Mouse (Mus musculus) heart, adult 2 months (tissue): ENCODE results near the gene Gm49776.

Source experiments
- CTCF ChIP-seq: fragments of 200-600 bp; IDR thresholded peaks from 2 replicates; pipeline ENCODE4 v1.8.1; 2022; ENCODE audit warnings: antibody characterized with exemption, mild to moderate bottlenecking, moderate library complexity
- EP300 ChIP-seq: fragments of 200-500 bp; IDR thresholded peaks from 2 replicates; pipeline ENCODE4 v1.6.1; 2011; ENCODE audit warnings: low read depth, low read length, control low read depth; ENCODE audit not compliant: insufficient read depth
- POLR2A ChIP-seq: fragments of 200-500 bp; IDR thresholded peaks from 2 replicates; pipeline ENCODE4 v1.6.1; 2011; ENCODE audit warnings: mild to moderate bottlenecking, low read depth, low read length, control low read depth; ENCODE audit not compliant: insufficient read depth

DNA sequence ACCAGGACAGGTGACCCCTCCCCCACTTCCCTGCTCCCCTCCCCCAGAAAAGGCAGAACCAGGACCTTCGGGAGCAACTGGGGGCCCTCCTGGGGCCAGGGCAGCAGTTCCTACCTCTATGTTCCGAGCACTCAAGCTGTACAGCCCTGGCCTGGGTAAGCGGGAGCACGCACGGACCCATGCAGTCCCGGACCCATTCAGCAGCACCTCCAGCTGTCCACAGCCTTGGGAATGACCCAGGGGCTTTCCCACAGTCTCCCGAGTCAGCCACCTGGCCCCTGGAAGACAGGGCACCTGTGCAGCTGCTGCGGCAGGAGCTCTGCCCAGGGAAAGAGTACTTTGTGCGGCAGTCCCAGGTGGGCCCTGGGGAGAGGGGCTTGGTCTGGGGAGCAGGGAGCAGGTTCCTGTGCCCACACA is 39.5 kb downstream of the Gm49776 start:
- TF ChIP-seq CTCF (no peak), EP300 (no peak), POLR2A (no peak)
